Mouse (Mus musculus) cerebellum, postnatal 36 days (tissue): ENCODE results near the gene Mpp2.

Experiments
- DNase-seq, 2 experiments: peaks; one replicate each; pipeline ENCODE4 v3.0.0; 2021 to 2022; ENCODE audit warnings: mixed read lengths in 2 of 2

The Mpp2 gene

GRCm38 (mm10) chr11:102034887-102035286, 53.4 kb downstream of the Mpp2 start:
- DNase-seq: peak; percentile 85 to 89

GRCm38 (mm10) chr11:102033055-102033591, 55.2 kb downstream of the Mpp2 start:
- no peak for DNase-seq

GRCm38 (mm10) chr11:102031149-102031548, 57.2 kb downstream of the Mpp2 start:
- DNase-seq: peak; percentile 96 to 100

GRCm38 (mm10) chr11:102029966-102030365, 58.3 kb downstream of the Mpp2 start:
- peak in 1 of 2 experiments; percentile 25 for DNase-seq

- DNase-seq: peak in 1 of 2 experiments; percentile 8
Observed at GRCm38 (mm10) chr11:102029304-102029703, 59.0 kb downstream of the Mpp2 start.

- DNase-seq: peak in 1 of 2 experiments; percentile 7
Observed at GRCm38 (mm10) chr11:102028087-102028816, 60.1 kb downstream of the Mpp2 start, which contains the start of gene Mpp3. Mpp3 (minus strand) TSS chr11:102028461.

- peak; percentile 48 to 61 for DNase-seq
Observed at GRCm38 (mm10) chr11:102027361-102028017, 60.8 kb downstream of the Mpp2 start.

GRCm38 (mm10) chr11:102026694-102027360, 61.5 kb downstream of the Mpp2 start:
- peak; percentile 86 to 88 for DNase-seq

- peak in 1 of 2 experiments; percentile 54 for DNase-seq
Observed at GRCm38 (mm10) chr11:102025991-102026660, 62.2 kb downstream of the Mpp2 start.

GRCm38 (mm10) chr11:102025354-102025753, 63.0 kb downstream of the Mpp2 start:
- peak in 1 of 2 experiments; percentile 29 for DNase-seq

GRCm38 (mm10) chr11:102024875-102025274, 63.4 kb downstream of the Mpp2 start:
- peak in 1 of 2 experiments; percentile 21 for DNase-seq

- peak; percentile 78 to 85 for DNase-seq
Observed at GRCm38 (mm10) chr11:102024084-102024758, 64.1 kb downstream of the Mpp2 start.

GRCm38 (mm10) chr11:102023406-102023805, 64.9 kb downstream of the Mpp2 start:
- DNase-seq: peak in 1 of 2 experiments; percentile 28

- DNase-seq: no peak
Observed at GRCm38 (mm10) chr11:102021196-102021595, 67.1 kb downstream of the Mpp2 start.

- DNase-seq: no peak
Observed at GRCm38 (mm10) chr11:102019736-102020135, 68.6 kb downstream of the Mpp2 start.

GRCm38 (mm10) chr11:102016136-102016535, 72.2 kb downstream of the Mpp2 start:
- peak; percentile 48 to 58 for DNase-seq

GRCm38 (mm10) chr11:102015472-102015871, 72.8 kb downstream of the Mpp2 start:
- no peak for DNase-seq

- DNase-seq: no peak
Observed at GRCm38 (mm10) chr11:102013201-102013600, 75.1 kb downstream of the Mpp2 start.

GRCm38 (mm10) chr11:102011510-102011909, 76.8 kb downstream of the Mpp2 start:
- no peak for DNase-seq

GRCm38 (mm10) chr11:102010140-102010539, 78.2 kb downstream of the Mpp2 start:
- peak; percentile 69 to 73 for DNase-seq

GRCm38 (mm10) chr11:102008954-102009637, 79.2 kb downstream of the Mpp2 start:
- no peak for DNase-seq
